Mouse (Mus musculus) liver, embryonic 13.5 days (tissue): ENCODE measurements around the gene Madd. TPM values are rescaled to one million over a fixed set of nuclear protein-coding genes. Genes with fewer than 3 reads are reported as not detected.
A peak's percentile ranks its signal among the peaks of the same experiment; 100 is the strongest.

ENCODE experiments used
- ATAC-seq: fragments of 200-750 bp; cut with Nextera tagmentation; 2 replicates; pipeline ENCODE4 v1.8.0; 2017; ENCODE audit warnings: low read depth, mild to moderate bottlenecking, moderate number of reproducible peaks, moderate library complexity
- DNase-seq: peaks from one replicate; pipeline ENCODE4 v3.0.0; 2022
- H3K27ac ChIP-seq: fragments of 300-500 bp; sonication (generic); 2 replicates; pipeline ENCODE4 v1.5.1; 2015; ENCODE audit warnings: moderate library complexity, mild to moderate bottlenecking, inconsistent platforms
- H3K27me3 ChIP-seq: fragments of 300-500 bp; sonication (generic); 2 replicates; pipeline ENCODE4 v1.6.1; 2015; ENCODE audit warnings: mild to moderate bottlenecking, inconsistent platforms
- H3K36me3 ChIP-seq: fragments of 300-500 bp; sonication (generic); 2 replicates; pipeline ENCODE4 v1.6.1; 2015; ENCODE audit warnings: mild to moderate bottlenecking, inconsistent platforms
- H3K4me1 ChIP-seq: fragments of 300-500 bp; sonication (generic); replicated peaks from 2 replicates; pipeline ENCODE4 v1.6.1; 2015; ENCODE audit warnings: inconsistent platforms
- H3K4me2 ChIP-seq: fragments of 300-500 bp; sonication (generic); 2 replicates; pipeline ENCODE4 v1.6.1; 2015; ENCODE audit warnings: inconsistent platforms, mild to moderate bottlenecking, moderate library complexity
- H3K4me3 ChIP-seq: fragments of 300-500 bp; sonication (generic); replicated peaks from 2 replicates; pipeline ENCODE4 v1.5.1; 2015; ENCODE audit warnings: mild to moderate bottlenecking, inconsistent platforms
- H3K9ac ChIP-seq: fragments of 300-500 bp; sonication (generic); 2 replicates; pipeline ENCODE4 v1.6.1; 2015; ENCODE audit warnings: mild to moderate bottlenecking, inconsistent platforms
- H3K9me3 ChIP-seq: fragments of 300-500 bp; sonication (generic); replicated peaks from 2 replicates; pipeline ENCODE4 v1.6.1; 2016; ENCODE audit warnings: inconsistent platforms
- WGBS: fragments of 180-500 bp; shearing (Covaris S2); methylation state at CpG from one replicate; pipeline ENCODE4 v1.1.7; 2015; ENCODE audit not compliant: insufficient replicate concordance; 5-methylcytosine and 5-hydroxymethylcytosine counted together
- polyA plus RNA-seq: library from polyadenylated mRNA; unstranded; fragments of >200 nt; fragmentation: Nextera tagmentation; extraction: Ambion mirVana; gene quantifications from 2 replicates; pipeline ENCODE4 v1.2.1, GENCODE M21; 2015

Madd gene
- polyA plus RNA-seq, 1 experiment from 2014 or later: 7.4 TPM

DNA sequence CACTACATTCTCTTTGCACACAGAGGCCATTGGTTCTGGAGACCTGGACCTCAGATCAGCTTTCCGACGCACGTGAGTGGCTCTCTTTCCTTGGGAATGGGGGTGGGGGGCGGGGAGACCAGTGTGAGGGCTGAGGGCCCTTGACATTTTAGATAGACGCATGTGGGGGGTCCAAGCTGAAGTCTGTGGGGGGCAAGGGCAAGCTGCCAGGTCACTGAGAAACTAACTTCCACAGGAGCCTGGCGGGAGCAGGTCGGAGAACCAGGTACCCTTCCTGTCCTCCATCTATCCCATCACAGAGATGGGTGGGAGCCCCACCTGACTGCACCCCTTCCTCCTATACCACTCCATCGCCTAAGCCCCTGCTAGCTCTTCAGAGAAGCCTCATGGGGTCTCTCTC is 62.1 kb downstream of the Madd start:
- ATAC-seq (no peak), DNase-seq (no peak)
- 55% methylated on average over 8 of the region's 8 CpGs for WGBS
- Histone ChIP-seq H3K4me3 (no peak overlapping the region), H3K36me3 (no peaks in the 10 kb centered on the region), H3K9ac (no peak overlapping the region), H3K27me3 (peaks cover 11% of the 10 kb centered on the region; the same call in 1 of the 2 replicates), H3K9me3 (no peaks in the 10 kb centered on the region), H3K4me1 (no peaks in the 10 kb centered on the region), H3K4me2 (no peak overlapping the region), H3K27ac (no peak overlapping the region)

DNA sequence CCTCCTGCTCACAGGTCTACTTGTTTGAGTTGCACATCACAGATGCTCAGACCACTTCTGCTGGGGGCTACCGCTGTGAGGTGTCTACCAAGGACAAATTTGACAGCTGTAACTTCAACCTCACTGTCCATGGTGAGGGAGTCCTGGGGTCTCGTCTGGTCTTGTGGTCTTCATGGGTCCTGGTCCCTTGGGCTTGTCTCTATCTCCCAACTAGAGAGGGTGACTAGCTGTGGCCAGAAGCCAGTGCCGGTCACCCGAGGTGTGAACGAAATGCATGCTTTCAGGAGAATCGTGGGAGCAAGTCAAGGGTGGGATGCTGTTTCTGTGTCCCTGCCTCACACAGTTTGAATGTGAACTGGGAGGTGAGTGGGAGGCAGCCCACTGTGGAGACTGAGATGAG is 62.6 kb downstream of the Madd start:
- H3K9ac ChIP-seq: no peak overlapping the region
- H3K4me2 ChIP-seq: no peak overlapping the region
- no peak for ATAC-seq
- no peaks in the 10 kb centered on the region for H3K4me1 ChIP-seq
- peaks cover 11% of the 10 kb centered on the region; the same call in 1 of the 2 replicates for H3K27me3 ChIP-seq
- H3K4me3 ChIP-seq: no peak overlapping the region
- WGBS: 65% methylated on average over 6 of the region's 6 CpGs
- H3K36me3 ChIP-seq: no peaks in the 10 kb centered on the region
- H3K9me3 ChIP-seq: no peaks in the 10 kb centered on the region
- DNase-seq: no peak
- H3K27ac ChIP-seq: no peak overlapping the region

DNA sequence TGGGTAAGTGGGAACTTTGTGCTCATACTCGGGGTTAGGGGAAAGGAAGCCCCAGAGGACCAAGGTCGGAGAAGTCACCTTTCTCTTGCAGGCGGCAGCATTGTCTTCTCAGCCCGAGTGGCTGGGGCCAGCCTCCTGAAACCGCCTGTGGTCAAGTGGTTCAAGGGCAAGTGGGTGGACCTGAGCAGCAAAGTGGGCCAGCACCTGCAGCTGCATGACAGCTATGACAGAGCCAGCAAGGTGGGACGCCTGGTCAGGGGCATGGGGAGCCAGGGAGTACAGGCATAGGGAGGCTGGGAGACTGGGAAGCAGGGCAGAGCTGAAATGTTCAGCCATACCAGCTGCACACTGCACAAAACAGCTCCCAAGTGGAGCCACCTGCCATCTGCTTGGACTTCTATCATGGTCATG is 63.4 kb downstream of the Madd start:
- Histone ChIP-seq H3K27ac (no peak overlapping the region), H3K4me1 (peaks cover 2% of the 10 kb centered on the region; the same call in 1 of the 2 replicates), H3K4me2 (no peak overlapping the region), H3K9me3 (no peaks in the 10 kb centered on the region), H3K27me3 (peaks cover 11% of the 10 kb centered on the region; the same call in 1 of the 2 replicates), H3K36me3 (no peaks in the 10 kb centered on the region), H3K9ac (no peak overlapping the region), H3K4me3 (no peak overlapping the region)
- WGBS: 49% methylated on average over 6 of the region's 6 CpGs
- DNase-seq: no peak
- no peak for ATAC-seq

DNA sequence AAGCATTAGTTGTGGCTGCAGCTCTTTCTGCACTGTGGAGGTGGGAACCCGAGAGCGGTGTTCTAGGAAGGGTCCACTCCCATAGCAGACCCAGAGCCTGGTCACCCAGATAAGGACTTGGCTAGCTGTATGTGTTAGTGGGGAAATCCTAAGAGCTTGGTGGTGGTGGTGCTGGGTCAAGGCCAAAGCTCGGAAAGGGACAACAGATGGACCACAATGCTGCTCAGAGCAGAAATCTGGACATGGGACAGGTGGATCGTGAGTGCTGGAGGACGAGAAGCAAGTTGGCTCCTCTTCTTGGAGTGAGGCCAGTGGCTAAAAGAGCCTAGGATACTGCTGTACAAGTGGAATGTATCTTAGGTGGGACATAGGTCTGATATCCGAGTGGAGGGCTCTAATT is 64.1 kb downstream of the Madd start:
- DNase-seq: no peak
- Histone ChIP-seq H3K4me2 (no peak overlapping the region), H3K4me1 (peaks cover 9% of the 10 kb centered on the region), H3K9me3 (no peaks in the 10 kb centered on the region), H3K36me3 (no peaks in the 10 kb centered on the region), H3K27me3 (peaks cover 11% of the 10 kb centered on the region; the same call in 1 of the 2 replicates), H3K4me3 (no peak overlapping the region), H3K9ac (no peak overlapping the region), H3K27ac (no peak overlapping the region)
- ATAC-seq: no peak
- WGBS: 62% methylated on average over 6 of the region's 6 CpGs

DNA sequence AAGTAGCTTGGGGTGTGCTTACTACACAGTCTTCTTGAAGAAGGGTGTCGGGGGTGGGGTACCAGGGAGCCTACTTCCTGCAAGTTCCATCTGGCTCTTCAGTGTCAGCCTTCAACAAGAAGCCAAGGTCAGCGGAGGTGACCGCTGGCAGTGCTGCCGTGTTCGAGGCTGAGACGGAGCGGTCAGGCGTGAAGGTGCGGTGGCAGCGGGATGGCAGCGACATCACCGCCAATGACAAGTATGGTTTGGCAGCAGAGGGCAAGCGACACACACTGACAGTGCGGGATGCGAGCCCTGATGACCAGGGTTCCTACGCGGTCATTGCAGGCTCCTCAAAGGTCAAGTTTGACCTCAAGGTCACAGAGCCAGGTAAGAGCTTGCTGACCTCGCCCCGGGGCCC is 64.6 kb downstream of the Madd start:
- H3K4me2 ChIP-seq: no peak overlapping the region
- no peaks in the 10 kb centered on the region for H3K9me3 ChIP-seq
- no peaks in the 10 kb centered on the region for H3K36me3 ChIP-seq
- DNase-seq (no peak), ATAC-seq (no peak)
- no peak overlapping the region for H3K4me3 ChIP-seq
- 85% methylated on average over 19 of the region's 19 CpGs for WGBS
- H3K27me3 ChIP-seq: peaks cover 11% of the 10 kb centered on the region; the same call in 1 of the 2 replicates
- no peak overlapping the region for H3K27ac ChIP-seq
- peaks cover 14% of the 10 kb centered on the region for H3K4me1 ChIP-seq
- no peak overlapping the region for H3K9ac ChIP-seq

DNA sequence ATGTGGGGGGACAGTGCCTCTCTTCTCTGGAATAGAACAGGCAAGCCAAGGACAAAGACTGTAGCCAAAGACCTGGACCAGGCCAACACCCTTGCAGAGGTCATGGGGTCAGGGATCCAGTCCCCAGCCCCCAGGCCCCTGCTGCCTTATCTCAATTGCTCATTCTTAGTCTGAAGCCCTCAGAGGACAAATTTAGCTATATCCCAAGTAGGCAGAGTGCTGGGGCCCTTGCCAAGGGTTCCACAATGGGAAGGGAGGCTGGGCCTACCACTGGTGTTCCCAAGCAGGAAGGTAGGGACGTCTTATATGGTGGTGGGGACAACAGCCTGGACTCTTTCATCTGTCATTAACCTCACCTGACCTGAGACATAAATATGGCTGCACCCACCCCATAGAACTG is 65.0 kb downstream of the Madd start:
- 50% methylated on average over 1 of the region's 1 CpGs for WGBS
- H3K4me1 ChIP-seq: peaks cover 18% of the 10 kb centered on the region
- no peak for DNase-seq

DNA sequence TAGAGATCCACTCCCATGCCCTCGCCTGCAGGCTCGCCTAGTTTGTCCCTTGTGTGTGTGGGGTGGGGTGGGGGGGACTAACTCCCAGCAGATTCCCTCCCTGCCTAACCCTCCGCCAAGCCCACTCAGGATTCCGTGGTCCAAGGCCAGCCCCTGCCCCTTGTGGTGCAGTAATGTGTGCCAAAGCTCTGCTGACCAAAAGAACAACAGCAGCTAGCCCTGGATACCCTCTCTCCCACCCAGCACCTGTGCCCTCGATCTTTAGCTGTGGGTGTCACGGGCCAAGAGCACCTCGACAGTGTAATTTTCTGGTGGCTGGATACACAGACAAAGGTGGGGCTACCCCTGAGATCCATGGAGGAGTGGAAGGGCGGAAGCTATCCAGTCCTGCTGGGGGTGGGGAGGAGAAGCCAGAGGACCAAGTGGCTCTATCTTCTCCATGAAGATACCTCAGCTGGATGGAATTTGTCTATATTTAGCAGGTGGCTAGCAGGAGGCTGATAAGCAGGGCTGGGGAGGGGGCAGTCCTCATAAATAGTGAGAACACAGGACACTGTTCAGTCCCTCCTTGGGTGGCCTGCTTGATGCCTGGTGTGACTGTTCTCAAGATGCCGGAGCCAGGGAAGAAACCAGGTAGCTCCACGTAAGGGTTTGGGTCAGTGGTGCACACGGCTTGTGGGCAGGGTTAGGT is 65.9 kb downstream of the Madd start, which contains the start of gene Mybpc3:
Gene Mybpc3 (plus strand): TSS at position 560 of the 691 bp plus-strand sequence.
- Histone ChIP-seq H3K36me3 (no peaks in the 10 kb centered on the region), H3K27me3 (peaks cover 11% of the 10 kb centered on the region; the same call in 1 of the 2 replicates), H3K27ac (no peak within 1 kb of the TSS), H3K4me1 (peaks cover 27% of the 10 kb centered on the region), H3K4me3 (no peak within 1 kb of the TSS), H3K9ac (no peak within 1 kb of the TSS), H3K9me3 (no peaks in the 10 kb centered on the region), H3K4me2 (no peak within 1 kb of the TSS)
- 66% methylated on average over 11 of the region's 11 CpGs for WGBS
- DNase-seq (no peak), ATAC-seq (no peak)

More for the DNA sequence above, 65.0 kb downstream of the Madd start:
- H3K4me3 ChIP-seq: no peak overlapping the region
- H3K9ac ChIP-seq: no peak overlapping the region
- no peak overlapping the region for H3K4me2 ChIP-seq
- no peak for ATAC-seq
- H3K27ac ChIP-seq: no peak overlapping the region
- H3K27me3 ChIP-seq: peaks cover 11% of the 10 kb centered on the region; the same call in 1 of the 2 replicates
- no peaks in the 10 kb centered on the region for H3K9me3 ChIP-seq
- H3K36me3 ChIP-seq: no peaks in the 10 kb centered on the region

DNA sequence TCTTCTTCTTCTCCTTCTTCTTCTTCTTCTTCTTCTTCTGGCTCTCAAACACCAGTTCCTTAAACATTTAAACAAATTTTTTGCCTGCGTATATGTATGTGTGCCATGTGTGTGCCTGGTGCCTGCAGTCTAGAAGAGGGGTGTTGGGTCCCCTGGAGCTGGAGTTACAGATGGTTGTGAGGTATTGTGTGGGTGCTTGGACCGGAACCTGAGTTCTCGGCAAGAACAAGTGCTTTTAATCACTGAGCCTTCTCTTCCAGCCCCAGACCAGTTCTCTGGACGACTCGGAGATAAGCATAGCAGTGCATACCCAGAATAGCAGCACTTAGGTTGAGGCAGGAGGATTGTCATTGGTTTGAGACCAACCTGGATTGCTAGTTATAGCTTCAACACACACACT is 66.8 kb downstream of the Madd start:
- H3K9ac ChIP-seq: no peak overlapping the region
- no peak overlapping the region for H3K4me3 ChIP-seq
- 60% methylated on average over 5 of the region's 5 CpGs for WGBS
- H3K4me1 ChIP-seq: peaks cover 35% of the 10 kb centered on the region
- no peaks in the 10 kb centered on the region for H3K9me3 ChIP-seq
- H3K4me2 ChIP-seq: no peak overlapping the region
- H3K27me3 ChIP-seq: peaks cover 11% of the 10 kb centered on the region; the same call in 1 of the 2 replicates
- no peak for DNase-seq
- H3K36me3 ChIP-seq: no peaks in the 10 kb centered on the region
- H3K27ac ChIP-seq: no peak overlapping the region
- ATAC-seq: no peak

DNA sequence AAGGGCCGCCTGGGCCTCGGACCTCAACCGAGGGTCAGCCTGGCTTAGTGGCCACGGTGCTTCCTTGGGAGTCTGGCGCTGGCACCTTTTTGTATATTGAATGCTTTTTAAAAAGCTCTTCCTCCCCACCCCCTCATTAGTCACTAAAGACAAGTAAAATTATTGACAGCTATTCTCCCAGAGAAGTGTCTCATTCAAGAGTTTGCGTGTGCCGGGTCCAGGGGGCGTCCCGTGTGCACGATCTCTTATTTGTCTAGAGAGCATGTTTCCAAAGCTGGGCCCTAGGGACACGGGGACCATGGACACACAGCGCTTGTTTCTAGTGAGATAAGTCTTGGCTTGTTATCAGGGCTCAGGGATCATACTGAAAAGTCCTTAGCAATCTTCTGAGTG is 68.1 kb downstream of the Madd start:
- DNase-seq: no peak
- 76% methylated on average over 12 of the region's 12 CpGs for WGBS

DNA sequence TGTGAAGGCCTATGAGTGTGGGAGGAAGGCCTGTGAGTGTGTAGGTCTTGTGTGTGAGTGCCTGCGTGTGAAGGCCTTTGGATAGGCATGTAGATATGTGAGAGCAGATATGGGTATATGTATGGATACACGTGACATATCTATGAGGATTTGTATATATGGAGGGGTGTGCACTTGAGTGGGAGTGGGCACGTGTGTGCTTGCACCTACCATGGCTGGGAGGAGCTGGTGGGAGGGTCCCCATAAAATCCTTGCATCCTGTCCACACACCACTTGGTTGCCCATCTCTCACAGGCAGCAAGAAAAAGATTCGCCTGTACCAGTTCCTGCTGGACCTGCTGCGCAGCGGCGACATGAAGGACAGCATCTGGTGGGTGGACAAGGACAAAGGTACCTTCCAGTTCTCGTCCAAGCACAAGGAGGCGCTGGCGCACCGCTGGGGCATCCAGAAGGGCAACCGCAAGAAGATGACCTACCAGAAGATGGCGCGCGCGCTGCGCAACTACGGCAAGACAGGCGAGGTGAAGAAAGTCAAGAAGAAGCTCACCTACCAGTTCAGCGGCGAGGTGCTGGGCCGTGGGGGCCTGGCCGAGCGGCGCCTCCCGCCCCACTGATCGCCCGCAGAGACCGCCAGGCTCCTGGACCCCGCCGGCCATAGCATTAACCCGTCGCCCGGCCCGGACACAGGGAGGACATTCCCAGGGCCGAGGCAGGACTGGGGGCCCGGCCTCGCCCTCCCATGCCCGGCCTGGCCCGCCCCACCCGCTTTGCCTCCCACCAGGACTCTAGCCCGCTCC is 68.7 kb downstream of the Madd start:
- Histone ChIP-seq H3K4me3 (peak overlapping the region; percentile 42), H3K4me1 (peaks cover 36% of the 10 kb centered on the region), H3K9ac (peak overlapping the region; percentile 40; the same call in 1 of the 2 replicates), H3K36me3 (no peaks in the 10 kb centered on the region), H3K27ac (no peak overlapping the region), H3K4me2 (peak overlapping the region; percentile 58), H3K9me3 (no peaks in the 10 kb centered on the region), H3K27me3 (no peaks in the 10 kb centered on the region)
- WGBS: 56% methylated on average over 42 of the region's 42 CpGs
- ATAC-seq (peak; percentile 54), DNase-seq (peak; percentile 82)

More for the DNA sequence above, 68.1 kb downstream of the Madd start:
- no peaks in the 10 kb centered on the region for H3K9me3 ChIP-seq
- no peak overlapping the region for H3K27ac ChIP-seq
- peak overlapping the region; percentile 40; the same call in 1 of the 2 replicates for H3K9ac ChIP-seq
- peak overlapping the region; percentile 42 for H3K4me3 ChIP-seq
- no peaks in the 10 kb centered on the region for H3K36me3 ChIP-seq
- H3K4me1 ChIP-seq: peaks cover 35% of the 10 kb centered on the region
- H3K4me2 ChIP-seq: peak overlapping the region; percentile 58
- no peaks in the 10 kb centered on the region for H3K27me3 ChIP-seq
- no peak for ATAC-seq

DNA sequence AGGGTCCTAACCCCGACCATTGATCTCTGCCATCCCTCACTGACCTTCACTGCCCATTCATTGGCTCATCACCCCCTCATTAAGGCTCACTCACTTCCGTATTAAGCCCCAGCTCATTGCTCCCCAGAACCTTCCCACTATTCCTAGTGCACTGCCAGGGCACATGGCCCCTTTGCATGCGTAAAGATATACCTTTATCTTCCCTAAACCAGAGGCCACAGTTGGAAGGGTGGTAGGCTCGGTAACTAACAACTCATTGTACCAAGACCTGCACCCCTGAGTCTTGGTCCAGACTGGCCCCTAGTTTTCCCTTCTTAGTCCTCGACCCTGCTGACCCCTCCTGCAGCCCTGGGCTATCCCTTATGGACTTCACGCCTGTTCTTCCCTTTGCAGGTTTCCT is 69.8 kb downstream of the Madd start:
- Histone ChIP-seq H3K27me3 (no peaks in the 10 kb centered on the region), H3K4me3 (no peak overlapping the region), H3K36me3 (no peaks in the 10 kb centered on the region), H3K27ac (peak overlapping the region; percentile 27; the same call in 1 of the 2 replicates), H3K4me2 (peak overlapping the region; percentile 29), H3K9ac (0 out of 2 replicates have a peak overlapping the region, but pooled peaks have one; percentile 41), H3K9me3 (no peaks in the 10 kb centered on the region), H3K4me1 (peaks cover 46% of the 10 kb centered on the region)
- WGBS: 35% methylated on average over 6 of the region's 6 CpGs
- DNase-seq (no peak), ATAC-seq (peak; percentile 64)
